Comparison of ENCODE assay signal across 17 mouse cellular contexts in the genomic region with DNA sequence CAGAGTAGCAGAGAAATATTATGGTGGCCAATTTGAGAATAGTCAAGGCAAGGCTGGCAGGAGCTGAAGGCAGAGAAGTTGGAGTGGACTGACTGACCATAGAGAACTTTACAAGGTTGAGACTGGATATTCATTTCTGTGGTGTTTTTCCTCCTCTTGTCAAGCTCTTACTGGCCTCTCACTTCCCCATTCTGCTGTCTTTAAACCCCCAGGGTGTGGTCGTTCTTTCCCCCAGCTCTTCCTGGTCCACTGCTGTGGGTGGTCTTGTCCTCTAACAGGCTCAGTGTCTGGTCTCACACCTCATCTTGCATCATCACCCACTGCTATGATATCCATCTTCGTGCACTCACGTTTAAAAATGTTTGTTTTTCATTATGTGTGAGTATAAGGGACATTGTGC. TPM values are rescaled to one million over a fixed set of nuclear protein-coding genes. Genes with fewer than 3 reads are reported as not detected.
DNase-seq lines count a peak whose midpoint lies in the region; ATAC-seq lines count a peak whose summit lies in the region.
"Had no signal": no experiment of that assay in that cellular context is flagged by ENCODE, and none has a peak within 500 bp of the region (broad histone marks: within the 10 kb centered on the region; RNA-seq: fewer than 3 reads in every experiment).

No protein-coding gene starts in this region.

- peak; percentile 29 to 42 for DNase-seq in spleen, postnatal 36 days (ENCODE audit: low spot score in 2 of 2)
- DNase-seq in spleen, postnatal 10 days (ENCODE audit: low spot score in 2 of 2), result no peak
- no peak for DNase-seq in cerebellum, adult 9-10 months
- DNase-seq in kidney, adult 11 months, result no peak
- no peak for DNase-seq in heart, postnatal 14 days
- DNase-seq: adrenal gland, adult 8-10 months; adrenal gland, postnatal 36 days; cerebellum, adult 11 months; cerebellum, adult 8-10 months; cerebellum, postnatal 36 days; gastrocnemius, postnatal 36 days; heart, adult 18-20 months had no signal

- peak; percentile 42 to 66; a peak in 3 of 4 replicates for ATAC-seq in hematopoietic stem cell, adult 5-6 weeks (replicated peaks in 1 of 2; ENCODE audit: insufficient read depth in 1 of 2, low FRiP score in 2 of 2, low TSS enrichment in 1 of 2, low read depth in 1 of 2, poor library complexity in 2 of 2, severe bottlenecking in 2 of 2)
- ATAC-seq in neutrophil, adult 5-6 weeks (ENCODE audit: extremely low read depth, insufficient number of reproducible peaks, low FRiP score, poor library complexity, severe bottlenecking), result 0 out of 2 replicates have a peak, but pooled peaks have one; percentile 13
- ATAC-seq: forebrain, embryonic 13.5 days; intestine, embryonic 16.5 days had no signal

- intact Hi-C loops in heart, postnatal 14 days (cut with DNase I), result no loop called here

RNA-seq across cellular contexts. Expression of a gene that starts 11.4 kb away (rescaled TPM):
- total RNA-seq in hematopoietic stem cell, adult 5-6 weeks (2017), result 0.50 and 1.5 TPM in 2 replicates
- 2.7 and 5.0 TPM in 2 replicates for total RNA-seq in neutrophil, adult 5-6 weeks (2017)
- total RNA-seq in heart, postnatal 14 days (2021), result 1 to 10 TPM; 4.1 to 4.6 TPM

RNA-seq across cellular contexts. Expression of a gene that starts 47.8 kb away (rescaled TPM):
- total RNA-seq in hematopoietic stem cell, adult 5-6 weeks (2017), result not detected in 2 replicates
- total RNA-seq in neutrophil, adult 5-6 weeks (2017), result 0.25 TPM in 1 of 2 replicates, not detected in the other
- total RNA-seq in heart, postnatal 14 days (2021), result under 1 TPM in 1 of 2 experiments, not detected in 1; 0.26 TPM
- total RNA-seq: adrenal gland, adult 8-10 months; adrenal gland, postnatal 36 days; gastrocnemius, adult 8-10 months; gastrocnemius, postnatal 36 days; heart, adult 18-20 months had no signal

Comparison
In these comparisons a context has a peak if more than half of its experiments do, and no peak if none do; other contexts are left out.
1. DNase-seq: peak in spleen, postnatal 36 days (2 of 2); none in spleen, postnatal 10 days (0 of 2), cerebellum, adult 9-10 months (single experiment), kidney, adult 11 months (single experiment) and heart, postnatal 14 days (0 of 2).